ENCODE assay signal across 8 mouse cellular contexts in genomic region chr17:5841128-5841942, GRCm38 (mm10). TPM values are rescaled to one million over a fixed set of nuclear protein-coding genes. Genes with fewer than 3 reads are reported as not detected.
DNase-seq lines count a peak whose midpoint lies in the region; ATAC-seq and TF ChIP-seq lines count a peak whose summit lies in the region.

TSS of gene Snx9 (plus strand) at chr17:5841329.

- peak within 1 kb of the TSS; percentile 90 for H3K27ac ChIP-seq in bone marrow macrophage, adult 2 months (ENCODE audit: insufficient read depth, low read depth, low read length)
- peak within 1 kb of the TSS; percentile 94 for H3K27ac ChIP-seq in forebrain, embryonic 11.5 days (ENCODE audit: low read depth, low read length)
- H3K27ac ChIP-seq in heart, embryonic 15.5 days = peak within 1 kb of the TSS; percentile 100
- peak within 1 kb of the TSS; percentile 89 for H3K27ac ChIP-seq in liver, embryonic 15.5 days (replicated peaks)
- H3K27ac ChIP-seq in neural tube, embryonic 12.5 days = peak within 1 kb of the TSS; percentile 89
- peak within 1 kb of the TSS; percentile 100 for H3K27ac ChIP-seq in stomach, postnatal 0 days (replicated peaks)

- DNase-seq in B cell, adult 2 months = peak; percentile 74 to 80
- peak; percentile 87 for DNase-seq in forebrain, embryonic 11.5 days (ENCODE audit: low spot score)
- peak; percentile 90 for DNase-seq in kidney, postnatal 14 days
- peak; percentile 80 for DNase-seq in stomach, postnatal 0 days (ENCODE audit: low spot score)

- ATAC-seq in forebrain, embryonic 11.5 days (replicated peaks; ENCODE audit: low FRiP score) = peak; percentile 91
- ATAC-seq in heart, embryonic 15.5 days (replicated peaks; ENCODE audit: insufficient number of reproducible peaks, insufficient read depth, low FRiP score, low read depth) = peak; percentile 90
- ATAC-seq in liver, embryonic 15.5 days (ENCODE audit: insufficient read depth) = peak; percentile 82
- peak; percentile 84 for ATAC-seq in neural tube, embryonic 12.5 days (ENCODE audit: low FRiP score, low read depth)
- ATAC-seq in stomach, postnatal 0 days (ENCODE audit: low FRiP score, low TSS enrichment) = peak; percentile 84

- no peaks in the 10 kb centered on the region for H3K36me3 ChIP-seq in forebrain, embryonic 11.5 days (ENCODE audit: control insufficient read depth, insufficient read depth, low read length)
- H3K36me3 ChIP-seq in heart, embryonic 15.5 days = no peaks in the 10 kb centered on the region
- no peaks in the 10 kb centered on the region for H3K36me3 ChIP-seq in liver, embryonic 15.5 days (replicated peaks)
- no peaks in the 10 kb centered on the region for H3K36me3 ChIP-seq in neural tube, embryonic 12.5 days
- no peaks in the 10 kb centered on the region for H3K36me3 ChIP-seq in stomach, postnatal 0 days (ENCODE audit: control insufficient read depth, insufficient read depth, low read length)

- peak within 1 kb of the TSS; percentile 79 for H3K4me2 ChIP-seq in forebrain, embryonic 11.5 days (ENCODE audit: low read depth, low read length, severe bottlenecking)
- peak within 1 kb of the TSS; percentile 79 for H3K4me2 ChIP-seq in heart, embryonic 15.5 days
- peak within 1 kb of the TSS; percentile 89 for H3K4me2 ChIP-seq in liver, embryonic 15.5 days
- peak within 1 kb of the TSS; percentile 69 for H3K4me2 ChIP-seq in neural tube, embryonic 12.5 days (replicated peaks)
- H3K4me2 ChIP-seq in stomach, postnatal 0 days (replicated peaks; ENCODE audit: low read depth) = peak within 1 kb of the TSS; percentile 63

- no peak for TF ChIP-seq EP300 in stomach, postnatal 0 days (optimal IDR thresholded peaks at IDR 0.05)

- H3K4me1 ChIP-seq in bone marrow macrophage, adult 2 months (ENCODE audit: control insufficient read depth, insufficient read depth, low read length) = peaks cover 25% of the 10 kb centered on the region
- H3K4me1 ChIP-seq in forebrain, embryonic 11.5 days (replicated peaks; ENCODE audit: control insufficient read depth, insufficient read depth, low read length) = no peaks in the 10 kb centered on the region; the same call in 1 of the 2 replicates
- peaks cover 24% of the 10 kb centered on the region for H3K4me1 ChIP-seq in heart, embryonic 15.5 days (replicated peaks)
- H3K4me1 ChIP-seq in liver, embryonic 15.5 days (replicated peaks) = peaks cover 41% of the 10 kb centered on the region
- peaks cover 8% of the 10 kb centered on the region for H3K4me1 ChIP-seq in neural tube, embryonic 12.5 days
- peaks cover 11% of the 10 kb centered on the region for H3K4me1 ChIP-seq in stomach, postnatal 0 days (replicated peaks; ENCODE audit: control insufficient read depth, insufficient read depth)

- H3K4me3 ChIP-seq in bone marrow macrophage, adult 2 months (ENCODE audit: insufficient read depth, low read length) = peak within 1 kb of the TSS; percentile 85
- H3K4me3 ChIP-seq in forebrain, embryonic 11.5 days (ENCODE audit: low read depth, low read length) = peak within 1 kb of the TSS; percentile 72
- peak within 1 kb of the TSS; percentile 95 for H3K4me3 ChIP-seq in heart, embryonic 15.5 days
- peak within 1 kb of the TSS; percentile 78 for H3K4me3 ChIP-seq in liver, embryonic 15.5 days (replicated peaks)
- H3K4me3 ChIP-seq in neural tube, embryonic 12.5 days = peak within 1 kb of the TSS; percentile 83
- H3K4me3 ChIP-seq in stomach, postnatal 0 days (ENCODE audit: low read depth, low read length) = peak within 1 kb of the TSS; percentile 95

- H3K9me3 ChIP-seq in forebrain, embryonic 11.5 days (ENCODE audit: control insufficient read depth, low read length) = no peaks in the 10 kb centered on the region
- no peaks in the 10 kb centered on the region for H3K9me3 ChIP-seq in heart, embryonic 15.5 days (replicated peaks)
- H3K9me3 ChIP-seq in liver, embryonic 15.5 days (replicated peaks) = no peaks in the 10 kb centered on the region
- H3K9me3 ChIP-seq in neural tube, embryonic 12.5 days = no peaks in the 10 kb centered on the region
- no peaks in the 10 kb centered on the region for H3K9me3 ChIP-seq in stomach, postnatal 0 days (ENCODE audit: control insufficient read depth, low read length)

- no peaks in the 10 kb centered on the region for H3K27me3 ChIP-seq in forebrain, embryonic 11.5 days (ENCODE audit: control insufficient read depth, insufficient read depth, low read length)
- H3K27me3 ChIP-seq in heart, embryonic 15.5 days = no peaks in the 10 kb centered on the region
- H3K27me3 ChIP-seq in liver, embryonic 15.5 days = no peaks in the 10 kb centered on the region; the same call in none of the 2 replicates
- no peaks in the 10 kb centered on the region for H3K27me3 ChIP-seq in neural tube, embryonic 12.5 days (replicated peaks)
- H3K27me3 ChIP-seq in stomach, postnatal 0 days (ENCODE audit: control insufficient read depth, insufficient read depth, low read length) = no peaks in the 10 kb centered on the region

- under 1% methylated on average over 113 of the region's 131 CpGs for WGBS in forebrain, embryonic 11.5 days
- 1% methylated on average over 121 of the region's 131 CpGs for WGBS in heart, embryonic 15.5 days
- WGBS in liver, embryonic 15.5 days (ENCODE audit: insufficient replicate concordance) = under 1% methylated on average over 105 of the region's 131 CpGs
- under 1% methylated on average over 131 of the region's 131 CpGs for WGBS in neural tube, embryonic 12.5 days
- under 1% methylated on average over 96 of the region's 131 CpGs for WGBS in stomach, postnatal 0 days

- H3K9ac ChIP-seq in forebrain, embryonic 11.5 days (ENCODE audit: low read length) = peak within 1 kb of the TSS; percentile 97
- peak within 1 kb of the TSS; percentile 97 for H3K9ac ChIP-seq in heart, embryonic 15.5 days
- H3K9ac ChIP-seq in liver, embryonic 15.5 days = peak within 1 kb of the TSS; percentile 74
- peak within 1 kb of the TSS; percentile 92 for H3K9ac ChIP-seq in neural tube, embryonic 12.5 days
- H3K9ac ChIP-seq in stomach, postnatal 0 days (ENCODE audit: low read length) = peak within 1 kb of the TSS; percentile 99

- no peak for TF ChIP-seq CTCF in bone marrow macrophage, adult 2 months (IDR thresholded peaks at IDR 0.05; ENCODE audit: low read depth, low read length)
- TF ChIP-seq CTCF in stomach, postnatal 0 days (IDR thresholded peaks at IDR 0.05; ENCODE audit: low read depth) = no peak

- no peak for TF ChIP-seq POLR2A in bone marrow macrophage, adult 2 months (IDR thresholded peaks at IDR 0.05; ENCODE audit: borderline replicate concordance, low read depth, low read length)

RNA-seq across cellular contexts. Expression of gene Snx9, which starts in this region (rescaled TPM):
- 77.6 and 78.7 TPM in 2 replicates for polyA plus RNA-seq in bone marrow macrophage, adult 2 months (2012; ENCODE audit: insufficient read depth, insufficient read length, missing spikeins)
- 19.0 and 19.6 TPM in 2 replicates for polyA plus RNA-seq in forebrain, embryonic 11.5 days (2014; fragmentation: Nextera tagmentation; extraction: Ambion mirVana)
- polyA plus RNA-seq in heart, embryonic 15.5 days (2015; fragmentation: Nextera tagmentation; extraction: Ambion mirVana) = 21.1 and 22.2 TPM in 2 replicates
- 11.9 and 13.4 TPM in 2 replicates for polyA plus RNA-seq in liver, embryonic 15.5 days (2015; fragmentation: Nextera tagmentation; extraction: Ambion mirVana)
- polyA plus RNA-seq in neural tube, embryonic 12.5 days (2016; fragmentation: Nextera tagmentation; extraction: Ambion mirVana) = 16.9 and 18.0 TPM in 2 replicates
- polyA plus RNA-seq in stomach, postnatal 0 days (2015; fragmentation: Nextera tagmentation; extraction: Ambion mirVana) = 34.8 and 36.3 TPM in 2 replicates

Comparison
In these comparisons a context has a peak if more than half of its experiments do, and no peak if none do; other contexts are left out.
1. Peak in every context shown above with its lines: DNase-seq, ATAC-seq, H3K4me3 ChIP-seq and H3K27ac ChIP-seq.